Mouse (Mus musculus) forelimb bud, embryonic 11.5 days (tissue): Measurements from ENCODE around the gene Agl.
A peak's percentile ranks its signal among the peaks of the same experiment; 100 is the strongest.
"Not testable (repeated sequence)": the region's sequence is repeated elsewhere in the genome, so short reads cannot be mapped to it uniquely, and the experiment has no call there.

ENCODE experiments used
- DNase-seq: peaks from one replicate; pipeline ENCODE4 v3.0.0-alpha.2; 2012; ENCODE audit warnings: low read depth, low spot score

Agl gene

GRCm38 (mm10) chr3:116748391-116749170 is 59.4 kb downstream of the Agl start:
- peak; percentile 52 for DNase-seq

DNA sequence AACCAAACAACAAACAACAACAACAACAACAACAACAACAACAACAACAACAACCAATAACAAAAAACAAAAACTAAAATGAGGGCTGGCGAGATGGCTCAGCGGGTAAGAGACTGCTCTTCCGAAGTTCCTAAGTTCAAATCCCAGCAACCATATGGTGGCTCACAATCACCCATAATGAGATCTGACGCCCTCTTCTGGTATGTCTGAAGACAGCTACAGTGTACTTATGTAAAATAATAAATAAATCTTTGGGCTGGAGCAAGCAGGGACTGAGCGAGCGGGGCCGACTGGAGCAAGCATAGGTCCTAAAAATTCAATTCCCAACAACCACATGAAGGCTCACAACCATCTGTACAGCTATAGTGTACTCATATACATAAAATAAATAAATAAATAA is 60.3 kb downstream of the Agl start:
- DNase-seq: not testable (repeated sequence)

DNA sequence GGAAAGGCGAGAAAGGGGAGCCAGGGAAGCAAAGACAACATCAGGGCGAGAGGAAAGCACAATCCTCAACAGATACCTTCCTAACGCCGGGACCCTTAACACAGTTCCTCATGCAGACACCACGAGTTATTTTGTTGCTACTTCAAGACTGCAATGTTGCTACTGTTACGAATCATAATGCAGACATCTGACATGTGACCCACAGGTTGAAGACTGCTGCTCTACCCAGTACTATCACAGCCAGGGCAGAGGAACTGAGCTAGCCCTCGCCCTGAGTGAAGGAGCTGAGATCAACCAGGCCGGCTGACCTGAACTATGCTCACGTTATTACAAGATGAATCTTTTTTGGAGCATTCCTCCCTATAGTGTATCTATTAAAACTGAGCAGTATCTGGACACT is 67.0 kb downstream of the Agl start:
- DNase-seq: no peak

DNA sequence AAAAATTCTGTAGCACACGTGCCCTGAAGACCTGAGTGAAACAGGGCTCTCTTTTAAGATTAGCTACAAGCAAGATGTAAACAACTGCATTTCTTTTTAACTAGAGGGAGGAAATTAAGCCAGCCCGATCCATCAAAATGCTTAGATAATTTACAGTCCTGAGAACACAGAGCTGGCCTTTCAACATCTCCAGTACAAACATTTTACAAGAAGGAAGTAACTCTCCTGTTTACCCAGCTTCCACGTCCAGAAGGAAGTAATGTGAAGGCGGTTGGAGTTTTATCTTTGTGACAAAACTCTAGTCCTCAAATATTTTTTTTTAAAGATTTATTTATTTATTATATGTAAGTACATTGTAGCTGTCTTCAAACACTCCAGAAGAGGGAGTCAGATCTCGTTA is 67.9 kb downstream of the Agl start:
- DNase-seq: no peak

DNA sequence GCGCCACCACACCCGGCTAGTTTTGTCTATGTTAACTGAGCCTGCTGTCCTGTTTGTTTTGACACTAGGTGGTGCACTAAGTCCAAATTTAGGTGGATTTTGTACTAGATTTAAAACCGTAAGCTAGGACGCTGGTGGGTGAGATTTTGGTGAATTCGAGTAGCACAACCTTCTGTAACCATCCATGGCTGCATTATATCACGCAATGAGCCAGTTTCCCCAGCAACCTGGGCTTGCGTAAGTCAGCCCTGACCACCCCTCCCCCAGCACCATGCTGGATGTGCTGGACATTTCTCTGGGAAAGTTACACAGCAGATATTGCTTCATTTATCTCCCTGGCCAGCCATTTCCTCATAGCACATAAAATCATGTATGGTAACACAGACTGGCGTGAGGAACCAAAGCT is 70.6 kb downstream of the Agl start:
- DNase-seq: no peak

DNA sequence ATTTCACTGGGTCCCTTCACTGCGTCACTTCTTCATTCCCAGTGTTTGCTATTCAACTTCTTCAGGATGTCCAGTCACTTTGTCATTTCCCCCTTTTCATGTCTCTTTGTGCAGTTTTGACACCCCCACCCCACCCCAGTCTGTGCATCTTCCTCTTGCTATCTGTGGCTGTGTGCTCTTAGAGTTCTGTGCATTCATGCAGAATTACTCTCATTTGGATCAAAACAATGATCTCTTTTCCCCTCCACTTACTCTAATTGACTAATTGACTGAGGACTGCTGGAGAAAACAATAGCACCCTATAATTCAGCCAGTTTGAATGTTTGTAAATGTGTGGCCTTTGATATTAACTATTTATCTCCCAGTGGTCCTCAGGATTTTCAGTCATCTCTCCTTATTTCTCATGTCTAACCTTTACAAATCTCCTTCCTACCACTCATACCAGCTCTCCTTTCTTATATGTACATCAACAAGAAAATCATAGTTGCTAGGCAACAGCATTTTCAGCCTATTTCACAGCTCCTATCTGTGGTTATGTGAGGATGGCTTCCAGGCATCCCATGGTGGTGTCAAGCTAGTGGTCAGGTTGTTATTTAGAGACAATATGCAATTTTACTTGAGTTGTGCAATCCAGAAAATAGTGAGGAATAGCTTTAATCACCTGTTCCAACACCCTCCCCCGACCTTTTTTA is 78.3 kb downstream of the Agl start:
- no peak for DNase-seq

DNA sequence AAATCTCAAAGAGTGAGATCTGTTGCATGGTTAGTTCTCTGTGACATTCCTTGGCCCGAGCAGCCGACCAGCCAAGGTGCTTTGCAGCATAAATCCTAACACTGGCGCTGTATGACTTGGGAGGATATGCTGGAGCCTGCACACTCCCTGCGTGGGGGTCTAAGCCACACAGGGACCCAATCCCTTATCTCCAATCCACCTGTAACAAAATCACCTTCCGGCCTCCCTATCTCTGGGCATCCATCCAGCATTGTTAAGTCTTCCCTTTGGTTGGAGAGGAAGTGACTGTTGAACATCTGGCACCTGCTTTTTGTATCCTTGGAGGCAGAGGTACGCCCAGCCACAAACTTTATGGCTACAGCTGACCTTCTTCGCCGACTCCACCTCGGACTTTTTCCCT is 81.2 kb downstream of the Agl start:
- no peak for DNase-seq

GRCm38 (mm10) chr3:116723496-116724481 is 84.2 kb downstream of the Agl start:
- no peak for DNase-seq

GRCm38 (mm10) chr3:116722980-116723379 is 85.0 kb downstream of the Agl start:
- no peak for DNase-seq

GRCm38 (mm10) chr3:116718951-116719350 is 89.0 kb downstream of the Agl start:
- DNase-seq: no peak

GRCm38 (mm10) chr3:116713031-116713430 is 94.9 kb downstream of the Agl start:
- no peak for DNase-seq

DNA sequence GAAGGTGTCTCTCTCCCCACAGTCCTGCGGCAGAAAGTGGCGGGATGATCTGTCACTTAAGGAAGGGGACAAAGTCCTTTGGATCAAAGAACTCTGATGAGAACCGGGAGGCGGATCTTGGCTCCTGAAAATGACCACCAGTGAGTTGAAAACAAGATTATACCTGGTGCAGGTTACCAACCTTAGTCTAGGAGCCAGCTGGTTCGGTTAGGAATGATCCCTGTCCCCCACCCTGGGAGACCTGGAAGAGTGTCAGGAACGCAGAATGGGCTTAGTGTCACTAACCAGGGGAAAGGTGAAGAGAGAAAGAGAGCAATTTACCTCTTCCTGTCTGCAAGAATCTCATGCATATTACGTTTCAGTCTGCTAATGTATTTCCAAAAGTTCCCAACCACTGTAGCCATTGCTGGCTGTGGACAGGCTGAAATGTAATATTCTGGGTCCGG is 95.5 kb downstream of the Agl start, which contains the start of gene Slc35a3:
Gene Slc35a3 (minus strand): TSS at position 396 of the 446 bp plus-strand sequence.
- no peak for DNase-seq

DNA sequence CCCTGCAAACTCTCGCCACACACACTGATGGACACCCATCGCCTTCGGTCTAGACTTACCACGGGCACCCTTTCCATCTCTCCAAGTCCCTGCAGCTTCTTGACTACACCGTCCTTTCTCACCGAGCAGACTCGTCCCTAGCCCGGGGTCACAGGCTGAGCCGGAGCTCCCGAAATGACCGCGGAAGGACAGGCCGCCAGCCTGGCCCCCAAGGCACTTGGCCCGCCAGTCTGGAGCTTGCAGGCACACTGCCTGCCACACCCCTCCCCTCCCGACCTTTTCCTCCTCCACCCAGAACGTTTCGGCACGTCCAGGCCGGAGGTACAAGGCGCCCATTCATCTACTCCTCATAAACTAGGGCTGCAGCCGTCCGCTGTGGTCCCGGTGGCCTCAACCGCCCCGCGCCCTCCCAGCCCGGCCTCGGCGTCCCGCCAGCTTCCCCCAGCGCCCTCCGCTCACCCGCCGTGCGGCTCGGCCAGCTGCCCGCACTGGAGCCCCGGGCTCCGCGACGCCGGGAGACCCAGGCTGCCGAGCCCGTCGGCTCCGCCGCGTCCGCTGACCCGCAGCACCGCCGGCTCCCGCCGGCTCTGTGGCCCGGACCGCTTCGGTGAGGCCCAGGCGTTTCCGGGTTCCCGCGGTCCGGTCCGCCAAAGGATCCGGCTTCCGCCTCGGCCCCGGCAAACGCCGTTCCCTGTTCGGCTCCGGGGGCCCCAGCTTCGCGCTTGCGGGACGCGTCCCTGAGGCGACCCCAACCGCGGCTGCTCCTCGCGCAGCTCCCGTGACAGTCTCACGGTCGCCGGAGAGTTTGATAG is 96.1 kb downstream of the Agl start:
- peak; percentile 64 for DNase-seq

DNA sequence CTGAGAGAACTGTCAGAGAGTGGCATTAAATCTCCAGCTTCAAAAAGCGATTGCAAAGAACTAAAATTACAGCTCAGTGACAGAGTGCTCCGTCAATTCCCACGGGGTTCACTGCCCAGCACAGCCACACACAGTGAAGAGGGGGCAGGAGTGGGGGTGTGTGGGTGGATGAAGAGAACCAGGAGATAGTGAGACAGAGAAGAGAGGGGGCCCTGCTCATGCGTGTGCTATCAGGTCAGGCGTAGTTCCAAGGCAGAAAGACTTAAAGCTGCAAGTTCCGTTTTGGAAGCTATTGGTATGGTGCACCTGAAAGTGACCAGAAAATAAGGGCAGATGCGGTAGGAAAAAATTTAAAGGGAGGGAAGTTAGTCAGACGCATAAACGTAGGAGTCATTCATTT is 97.0 kb downstream of the Agl start:
- DNase-seq: no peak

- DNase-seq: no peak
Measured at GRCm38 (mm10) chr3:116705637-116706204, 102.2 kb downstream of the Agl start.

- DNase-seq: no peak
Measured at GRCm38 (mm10) chr3:116703835-116704234, 104.1 kb downstream of the Agl start.

DNA sequence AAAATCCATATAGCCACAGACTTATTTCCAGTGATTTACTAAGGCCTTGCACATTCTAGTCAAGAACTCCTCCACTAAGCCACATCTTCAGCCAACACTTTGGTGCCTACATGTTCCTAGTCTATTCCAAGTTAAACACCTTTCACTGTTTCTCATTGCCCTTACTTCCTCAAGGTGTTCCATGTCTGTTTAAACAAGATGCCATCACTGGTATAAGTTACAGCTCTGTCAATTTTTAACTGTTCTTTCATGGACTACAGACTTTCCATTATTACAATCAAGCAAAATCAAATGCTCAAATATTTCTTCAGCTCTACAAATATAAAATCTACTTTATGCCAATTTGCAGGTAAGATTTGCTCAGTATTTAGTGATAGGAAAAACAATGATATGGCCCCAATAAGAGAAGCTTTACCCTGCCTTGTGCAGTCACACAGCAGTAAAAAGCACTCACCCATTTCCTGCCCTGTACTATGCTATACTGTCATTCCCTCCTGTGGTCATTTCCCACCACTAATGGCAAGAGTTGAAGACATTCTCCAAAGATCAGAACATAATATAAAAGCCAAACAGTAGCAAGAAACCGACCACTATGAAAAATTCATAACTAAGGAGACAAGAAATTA is 105.2 kb downstream of the Agl start:
- no peak for DNase-seq

GRCm38 (mm10) chr3:116701601-116702000 is 106.4 kb downstream of the Agl start:
- no peak for DNase-seq

DNA sequence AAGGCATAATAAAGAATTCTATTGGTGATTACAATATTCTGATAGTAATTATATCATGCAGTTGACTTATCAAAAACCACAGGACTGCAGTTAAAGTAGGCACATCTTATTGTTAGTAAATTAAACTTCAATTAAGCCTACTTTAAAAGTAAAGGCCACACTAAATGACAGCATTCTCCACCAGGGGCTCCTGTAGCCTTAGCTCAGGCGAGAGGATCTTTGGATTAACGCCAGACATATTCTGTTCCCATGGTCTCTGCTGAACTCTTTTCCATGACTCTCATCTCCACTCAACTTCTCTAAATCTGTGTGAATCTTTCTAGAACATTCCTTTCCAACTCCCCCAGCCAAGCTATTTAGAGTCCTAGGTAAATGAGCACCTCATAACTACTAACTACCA is 109.2 kb downstream of the Agl start:
- no peak for DNase-seq

- no peak for DNase-seq
Measured at GRCm38 (mm10) chr3:116695666-116695985, 112.3 kb downstream of the Agl start.
